Mouse (Mus musculus) cortical plate, adult 2 months (tissue): ENCODE results near the gene B3galt1.

Experiments
- CTCF ChIP-seq: fragments of 200-500 bp; IDR thresholded peaks from 2 replicates; pipeline ENCODE4 v1.5.1; 2011; ENCODE audit warnings: mild to moderate bottlenecking, control low read depth, low read length; ENCODE audit not compliant: insufficient read depth; ENCODE audit errors: extremely low read depth
- POLR2A ChIP-seq: fragments of 200-500 bp; IDR thresholded peaks from 2 replicates; pipeline ENCODE4 v1.6.1; 2011; ENCODE audit warnings: mild to moderate bottlenecking, low read length, control low read depth; ENCODE audit not compliant: insufficient read depth; ENCODE audit errors: extremely low read depth

GRCm38 (mm10) chr2:68040752-68041151 lies 475.1 kb downstream of the B3galt1 start:
- TF ChIP-seq CTCF: no peak
- TF ChIP-seq POLR2A: no peak
